Mouse (Mus musculus) thymus, adult 18-20 months (tissue): ENCODE data around the gene Dnajc6.

Source experiments
- DNase-seq, 2 experiments: peaks; one replicate each; pipeline ENCODE4 v3.0.0; 2022; ENCODE audit warnings: mixed read lengths in 2 of 2

The Dnajc6 gene

DNA sequence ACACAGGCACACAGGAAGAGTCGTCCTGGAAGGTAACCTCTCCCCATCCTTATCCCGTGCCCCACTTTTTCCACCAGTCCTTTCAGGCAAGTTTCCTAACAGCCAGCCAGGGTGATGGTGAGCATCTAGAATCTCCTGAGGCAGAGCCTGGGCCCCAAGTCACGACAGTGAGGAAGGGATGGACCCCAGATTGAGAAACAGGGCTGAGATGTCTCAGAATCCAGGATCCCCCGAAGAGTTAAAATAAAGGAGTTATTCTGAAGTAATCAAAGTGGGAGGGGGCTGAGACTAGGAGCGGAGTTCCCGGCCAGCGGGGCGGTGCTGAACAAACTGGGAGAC is 150.4 kb downstream of the Dnajc6 start:
- DNase-seq = no peak

DNA sequence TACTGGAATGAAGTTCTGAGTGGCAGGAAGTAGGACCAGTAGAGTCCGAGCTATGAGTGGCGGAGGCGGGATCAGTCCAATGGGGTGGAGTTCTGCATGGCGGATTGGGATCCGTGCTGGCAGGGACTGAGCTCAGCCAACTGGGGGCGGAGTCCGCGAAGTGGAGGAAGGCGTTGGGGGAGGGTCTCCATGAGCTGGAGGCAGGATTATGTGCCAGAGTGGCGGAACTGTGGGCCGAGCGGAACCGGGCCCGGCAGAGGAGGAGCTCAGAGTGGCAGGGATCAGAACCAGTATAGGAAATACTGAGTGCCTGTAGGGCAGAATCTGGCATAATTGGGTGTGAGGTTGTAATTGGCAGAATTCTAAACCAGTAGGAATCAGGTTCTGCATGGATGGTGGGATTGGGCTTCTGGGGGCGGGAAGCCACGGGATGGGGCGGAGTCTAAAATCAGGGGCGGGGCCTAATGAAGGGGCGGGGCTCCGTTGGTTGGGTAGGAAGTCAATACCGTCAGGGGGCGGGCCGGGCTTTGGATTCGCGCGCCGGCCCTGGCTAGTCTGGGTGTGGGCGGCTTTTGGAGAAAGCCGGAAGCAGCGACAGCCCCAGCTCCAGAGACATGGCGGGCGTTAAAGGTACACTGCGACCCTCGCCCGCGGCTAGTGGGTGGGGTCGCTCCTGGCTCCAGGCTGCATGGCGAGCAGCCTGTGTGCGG is 150.9 kb downstream of the Dnajc6 start, which contains the start of gene Leprot:
Leprot (plus strand) TSS at position 523 of the 710 bp plus-strand sequence.
- DNase-seq = peak; percentile 81 to 88

DNA sequence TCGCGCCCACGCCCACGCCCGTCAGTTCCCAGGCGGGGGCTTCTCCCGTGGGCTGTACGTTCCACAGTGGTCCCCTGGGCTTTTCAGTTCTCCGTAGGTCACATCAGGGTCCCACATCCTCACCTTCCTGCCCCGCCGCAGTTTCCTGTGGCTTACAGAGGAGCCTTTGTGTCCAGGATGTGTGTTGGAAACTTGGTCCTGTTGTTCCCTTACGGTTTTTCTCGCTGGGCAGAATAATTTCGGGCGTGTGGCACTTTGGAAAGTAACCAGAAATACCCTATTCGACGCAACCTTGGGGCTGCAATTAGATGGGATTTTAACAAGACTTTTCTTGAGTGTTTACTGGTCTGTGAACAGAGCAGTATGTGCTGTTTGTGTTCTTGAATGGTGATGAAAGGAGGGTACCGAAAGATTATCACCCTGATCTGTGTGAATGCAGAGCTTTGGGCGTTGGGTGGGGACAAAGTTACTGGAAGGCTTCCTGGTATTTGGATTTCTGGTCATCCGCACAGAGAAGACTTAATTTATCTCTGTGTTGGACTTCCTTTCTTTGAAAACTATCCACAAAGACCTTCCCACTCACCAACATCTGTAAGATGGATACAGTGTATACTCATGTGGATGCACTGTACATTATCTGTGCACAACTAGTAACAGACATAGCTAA is 151.7 kb downstream of the Dnajc6 start:
- DNase-seq = no peak

DNA sequence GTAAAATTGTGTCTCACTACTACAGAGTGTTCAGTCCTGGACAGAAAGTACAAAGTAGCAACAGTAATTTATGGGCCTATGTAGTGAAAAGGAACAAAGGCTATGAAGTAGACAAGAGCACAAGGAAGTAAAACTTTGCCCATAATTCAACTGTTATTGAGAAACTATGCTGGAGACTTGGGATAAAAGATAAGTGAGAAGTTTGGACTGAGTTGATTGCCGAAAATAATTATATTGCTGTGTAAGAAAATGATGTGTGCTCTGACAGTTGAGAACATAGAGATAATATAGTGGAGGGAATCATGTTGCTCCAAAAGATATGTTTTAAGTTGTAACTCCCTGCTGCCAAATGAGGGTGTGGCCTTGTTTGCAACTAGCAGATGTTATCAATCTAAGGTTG is 152.3 kb downstream of the Dnajc6 start:
- DNase-seq = no peak

DNA sequence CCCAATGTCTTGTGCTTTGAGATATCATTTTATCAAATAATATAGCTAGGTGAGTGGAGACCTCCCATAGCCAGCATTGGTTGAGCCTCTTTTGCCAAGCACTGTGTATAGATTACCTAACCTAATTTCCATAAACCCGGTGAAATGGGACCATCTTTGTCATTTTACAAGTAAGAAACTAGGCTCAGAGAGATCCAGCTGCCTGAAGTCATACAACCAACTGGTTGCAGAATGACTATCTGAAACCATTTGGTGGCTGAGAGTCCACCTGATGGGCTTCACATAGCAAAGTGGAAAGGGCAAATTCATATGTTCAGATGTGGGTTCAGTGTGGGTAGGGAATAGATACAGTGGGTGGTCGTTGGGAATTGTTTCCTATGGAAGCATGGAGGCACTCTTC is 154.5 kb downstream of the Dnajc6 start:
- no peak for DNase-seq

DNA sequence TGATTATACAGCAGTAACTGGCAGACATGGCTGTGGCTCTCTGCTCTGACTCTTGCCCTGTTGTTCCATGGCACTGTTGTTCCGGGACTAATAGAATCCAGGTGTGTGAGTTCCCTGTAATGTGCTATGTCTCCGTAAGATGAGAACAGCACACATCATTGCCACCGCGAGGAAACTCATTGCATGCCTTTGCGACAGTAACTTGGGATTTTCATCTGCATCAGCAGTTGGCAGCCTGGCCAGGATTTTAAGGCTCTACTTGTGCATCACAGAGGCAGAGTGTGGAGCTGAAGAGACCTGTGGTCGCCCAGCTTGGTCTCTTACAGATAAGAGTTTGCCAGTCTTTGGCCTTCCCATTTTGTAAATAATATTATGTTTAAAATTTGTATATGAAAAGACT is 157.8 kb downstream of the Dnajc6 start:
- DNase-seq = no peak

DNA sequence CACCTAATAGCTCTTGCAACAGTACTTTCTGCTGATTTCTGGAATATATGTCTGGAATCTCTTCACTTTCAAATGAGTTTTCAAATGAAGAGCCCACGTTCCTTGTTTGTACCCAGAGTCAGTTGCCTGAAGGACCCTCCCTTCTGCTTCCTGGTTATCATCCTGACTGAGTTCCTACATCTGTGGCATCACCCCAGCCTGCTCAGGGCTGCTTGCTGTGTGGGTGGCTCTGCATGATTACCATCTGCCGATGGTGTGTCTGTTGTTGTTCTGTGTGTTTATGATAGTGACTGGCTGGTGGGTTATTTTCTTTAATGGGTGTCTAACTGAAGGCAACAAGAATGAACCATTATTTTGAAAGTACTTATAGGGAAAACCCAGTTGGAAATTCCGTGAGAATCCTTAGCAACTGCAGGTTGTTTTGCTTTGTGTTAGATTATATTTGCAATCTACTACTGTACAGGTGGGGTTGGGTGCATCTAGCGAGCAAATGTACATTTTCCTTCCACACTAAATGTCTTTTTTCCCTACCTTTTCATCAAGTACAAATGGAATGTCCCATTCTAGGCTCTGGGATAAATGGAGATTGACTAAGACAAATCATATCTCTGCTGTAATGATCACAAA is 158.5 kb downstream of the Dnajc6 start:
- no peak for DNase-seq

DNA sequence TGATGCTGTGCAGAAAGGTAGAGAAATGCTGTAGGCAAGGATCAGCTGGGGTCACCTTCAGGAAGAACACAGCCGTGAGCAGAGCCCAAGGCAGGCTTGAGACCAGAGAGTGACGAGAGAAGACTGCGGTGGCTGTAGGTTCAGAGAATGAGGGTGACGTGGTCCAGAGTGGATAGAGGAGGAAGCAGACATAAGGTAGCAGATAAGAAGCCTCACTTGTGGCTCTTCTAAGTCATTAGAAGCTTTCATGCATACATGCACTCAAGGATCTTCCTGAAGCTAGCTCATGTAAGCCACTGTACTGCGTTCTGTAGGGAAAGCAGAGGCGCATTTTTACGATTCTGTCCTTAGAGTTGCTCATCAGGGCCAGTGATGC is 159.0 kb downstream of the Dnajc6 start:
- DNase-seq = no peak

DNA sequence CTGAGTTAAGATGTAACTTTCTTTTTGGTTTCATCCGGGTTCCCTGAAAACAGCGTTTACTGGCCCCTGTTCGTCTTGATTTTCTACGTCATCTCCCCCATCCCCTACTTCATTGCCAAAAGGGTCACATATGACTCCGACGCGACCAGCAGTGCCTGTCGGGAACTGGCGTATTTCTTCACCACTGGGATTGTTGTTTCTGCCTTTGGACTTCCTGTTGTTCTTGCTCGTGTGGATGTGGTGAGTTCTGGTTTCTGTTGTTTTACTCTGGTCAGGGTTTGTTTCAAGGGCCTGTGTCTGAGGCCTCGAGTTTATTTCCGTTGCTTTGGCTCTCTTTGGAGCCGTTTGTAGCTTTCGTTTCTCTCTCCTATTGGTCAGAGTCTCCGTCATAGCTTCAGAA is 159.6 kb downstream of the Dnajc6 start:
- DNase-seq = no peak

DNA sequence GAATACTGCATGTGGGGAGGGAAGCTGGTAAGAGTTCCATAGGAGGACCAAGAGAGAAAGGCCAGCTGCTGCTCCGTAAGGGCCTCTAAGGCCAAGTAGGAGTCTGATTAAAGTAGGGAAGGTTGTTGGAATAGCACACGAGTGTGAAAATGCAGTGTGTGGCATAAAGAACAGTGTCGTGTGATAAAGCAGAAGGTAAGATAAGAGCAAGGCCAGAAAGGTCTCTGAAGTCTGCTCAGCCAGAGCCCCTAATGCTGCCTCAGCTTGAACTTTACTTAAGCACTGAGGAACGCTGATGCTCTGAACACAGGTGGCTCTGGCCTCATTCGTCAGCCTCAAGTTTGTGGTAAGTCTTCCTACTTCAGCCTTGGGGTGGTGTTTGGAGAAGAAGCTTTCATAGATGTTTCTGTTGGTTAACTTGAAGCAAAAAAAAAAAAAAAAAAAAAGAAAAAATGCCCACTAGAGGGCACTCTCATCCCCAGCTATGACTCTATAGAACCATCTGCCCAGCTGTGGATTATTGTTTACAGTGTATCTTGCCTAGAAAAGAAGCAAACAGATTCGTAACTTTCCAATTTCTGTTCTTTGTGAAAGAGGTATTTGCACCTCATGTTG is 160.6 kb downstream of the Dnajc6 start:
- no peak for DNase-seq

DNA sequence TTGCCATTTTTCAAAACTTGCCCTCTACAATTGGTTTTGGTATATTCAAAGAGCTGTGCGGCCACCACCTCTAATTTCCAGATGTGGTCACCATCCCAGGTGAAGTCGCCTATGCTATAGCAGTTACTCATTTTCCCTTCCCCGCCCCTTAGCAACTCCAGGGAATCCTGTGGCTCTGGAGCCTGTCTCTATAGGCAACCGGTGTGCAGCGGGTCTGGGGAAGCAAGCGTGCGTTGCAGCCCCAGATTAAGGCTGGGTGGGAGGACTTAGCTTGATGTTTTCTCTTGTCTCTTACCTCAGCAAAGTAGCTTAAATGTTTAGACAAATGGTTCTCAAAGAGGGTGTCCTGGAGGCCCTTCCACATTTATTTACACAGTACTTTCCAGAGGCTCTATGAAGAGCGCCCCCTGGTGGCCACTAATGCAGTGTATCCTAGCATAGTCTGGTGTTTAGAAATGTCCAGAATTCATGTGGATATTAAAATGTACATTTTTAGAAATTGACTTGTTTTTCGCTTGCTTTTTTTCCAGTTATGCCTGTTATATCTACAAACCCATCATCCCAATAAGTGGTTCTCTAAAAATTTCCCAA is 167.8 kb downstream of the Dnajc6 start:
- DNase-seq = no peak

DNA sequence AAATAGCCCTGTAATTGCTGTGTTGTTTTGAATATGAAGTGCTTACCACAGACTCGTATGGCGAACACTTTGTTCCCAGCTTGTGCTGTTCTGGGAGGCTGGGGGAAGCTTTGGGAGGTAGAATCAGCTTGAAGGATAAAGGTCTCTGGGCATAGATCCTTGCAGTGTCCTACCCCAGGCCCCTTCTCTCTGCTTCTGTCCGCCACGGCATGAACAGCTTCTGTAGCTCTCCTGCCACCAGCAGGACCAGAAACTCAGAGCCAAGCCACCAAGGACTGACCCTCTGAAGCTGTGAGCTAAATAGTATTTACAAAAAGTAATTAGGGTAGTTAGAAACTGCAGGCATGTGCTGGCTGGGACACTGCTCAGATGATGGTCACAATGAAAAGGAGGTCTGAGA is 168.3 kb downstream of the Dnajc6 start:
- DNase-seq = no peak

DNA sequence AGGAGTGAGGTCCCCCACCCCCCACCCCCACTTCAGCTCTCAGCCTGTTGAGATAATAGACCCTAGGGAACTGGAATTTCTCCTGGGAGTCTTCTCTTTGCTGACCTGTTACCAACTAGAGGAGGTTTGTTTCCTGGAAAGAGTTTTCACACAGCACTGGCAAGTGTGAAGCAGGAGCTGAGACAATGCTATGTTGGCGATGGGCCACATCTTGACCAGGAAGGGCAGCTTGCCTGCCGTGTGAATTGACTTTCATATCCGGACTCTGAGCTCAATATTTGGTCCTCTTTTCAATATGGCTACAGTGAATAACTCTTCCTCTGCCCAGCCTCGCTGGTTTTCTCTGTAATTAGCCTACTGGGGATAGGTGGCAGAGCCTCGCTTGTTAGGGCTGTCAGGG is 172.7 kb downstream of the Dnajc6 start:
- DNase-seq = no peak

DNA sequence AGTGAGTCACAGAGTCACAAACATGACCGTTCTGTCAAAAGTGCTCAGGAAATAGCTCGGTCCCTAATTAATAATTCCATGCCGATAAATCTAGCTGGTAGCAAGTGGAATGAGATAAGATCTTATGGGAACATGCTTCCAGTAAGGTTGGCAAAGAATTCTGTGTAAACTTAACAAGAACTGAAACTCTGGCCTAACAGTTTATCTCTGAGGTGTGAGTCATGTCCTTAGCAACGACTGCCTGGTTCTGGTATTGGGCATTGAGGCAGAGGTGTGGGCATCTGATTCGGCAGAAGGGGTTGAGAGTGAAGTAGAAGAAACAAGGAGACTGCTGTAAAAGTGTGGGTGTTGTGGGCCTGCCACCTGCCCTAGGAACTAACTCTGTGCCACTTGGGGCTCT is 173.4 kb downstream of the Dnajc6 start:
- no peak for DNase-seq

DNA sequence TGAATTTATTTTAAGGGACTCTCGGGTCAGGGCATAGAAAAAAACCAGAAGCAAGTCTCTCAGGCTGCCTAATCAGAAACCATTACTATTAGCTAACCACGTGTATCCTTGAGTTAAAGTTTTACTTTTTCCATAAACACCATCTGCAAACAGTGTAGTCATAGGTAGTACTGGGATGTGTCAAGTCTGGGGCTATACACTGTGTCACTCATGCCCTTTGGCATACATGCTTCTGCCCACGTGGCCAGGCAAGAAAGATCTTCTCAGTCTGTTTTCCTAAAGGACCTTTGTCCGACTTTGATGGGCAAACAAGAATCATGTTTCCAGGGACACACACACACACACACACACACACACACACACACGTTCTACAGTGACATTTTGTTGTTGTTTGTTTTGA is 178.3 kb downstream of the Dnajc6 start:
- DNase-seq = no peak

DNA sequence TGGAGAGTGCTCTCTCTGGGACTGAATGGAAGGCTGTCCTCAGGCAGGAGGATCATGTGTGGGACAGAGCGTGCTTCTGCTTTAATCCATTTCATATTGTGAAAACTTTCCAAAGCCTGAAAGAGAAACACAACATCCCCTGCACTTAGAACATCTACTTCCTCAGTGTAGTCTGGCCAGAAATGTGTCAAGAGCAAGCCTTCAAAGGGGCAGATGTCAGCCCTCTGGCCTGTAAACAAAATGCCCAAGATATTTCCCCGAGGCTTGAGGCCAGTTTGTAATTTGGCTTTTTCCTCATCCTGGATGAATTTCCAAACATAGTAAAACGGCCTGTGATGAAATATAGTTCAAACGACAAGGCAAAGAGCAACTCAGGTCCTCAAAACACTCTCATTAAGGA is 179.3 kb downstream of the Dnajc6 start:
- DNase-seq = no peak

DNA sequence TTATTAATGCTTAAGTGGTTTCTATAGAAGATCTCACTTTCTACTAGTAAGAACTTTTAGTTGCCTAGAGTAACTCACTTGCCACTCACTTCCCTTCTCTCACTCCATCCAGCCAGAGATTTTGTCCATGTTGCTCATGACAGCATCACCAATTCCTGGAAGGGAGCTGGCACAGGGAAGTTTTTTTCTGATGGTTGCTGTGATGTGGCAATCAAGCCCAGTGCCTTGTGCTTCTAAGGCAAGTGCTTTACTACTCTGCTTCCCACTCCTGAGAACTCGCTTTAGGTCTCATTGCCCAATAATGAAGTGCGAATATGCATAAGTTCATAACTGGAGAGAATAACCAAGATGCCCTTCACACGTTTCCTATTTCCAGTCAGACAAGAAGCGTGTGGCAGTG is 186.2 kb downstream of the Dnajc6 start:
- no peak for DNase-seq

DNA sequence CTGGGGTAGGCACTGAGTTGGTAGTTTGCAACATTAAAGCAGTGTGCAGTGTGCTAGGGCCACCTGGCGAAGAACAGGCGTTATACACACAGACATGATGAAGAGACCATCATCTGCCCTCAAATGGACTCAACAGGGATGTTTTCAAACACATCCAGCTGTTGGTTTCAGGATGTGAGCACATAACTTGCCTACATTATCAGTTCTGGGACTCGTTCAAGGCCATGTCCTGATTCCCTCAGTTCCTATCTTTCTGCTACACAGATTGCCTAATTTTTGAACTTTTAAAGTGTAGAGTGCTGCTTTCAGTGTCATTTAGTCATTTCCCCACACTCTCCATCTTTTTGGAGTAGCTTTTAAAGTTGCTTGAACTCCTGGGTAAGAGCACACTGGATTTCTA is 186.6 kb downstream of the Dnajc6 start:
- no peak for DNase-seq

DNA sequence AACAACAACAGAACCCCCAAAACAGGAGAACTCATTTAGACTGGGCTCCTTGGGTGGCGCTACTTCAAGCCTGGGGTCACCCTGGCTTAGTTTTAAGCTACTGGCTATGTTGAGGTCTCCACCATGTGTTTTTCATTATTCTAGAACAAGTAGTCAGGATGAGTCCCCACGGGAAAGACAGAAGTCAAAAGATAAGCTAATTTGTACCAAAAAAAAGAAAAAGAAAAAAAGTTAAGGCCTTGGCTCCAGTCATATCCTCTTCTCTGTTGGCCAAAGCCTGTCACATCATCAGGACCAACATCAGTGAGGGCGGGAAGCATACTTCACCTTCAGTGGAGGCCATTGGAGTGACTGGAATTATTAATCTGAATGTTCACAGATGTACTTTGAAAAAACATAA is 188.4 kb downstream of the Dnajc6 start:
- DNase-seq = no peak

DNA sequence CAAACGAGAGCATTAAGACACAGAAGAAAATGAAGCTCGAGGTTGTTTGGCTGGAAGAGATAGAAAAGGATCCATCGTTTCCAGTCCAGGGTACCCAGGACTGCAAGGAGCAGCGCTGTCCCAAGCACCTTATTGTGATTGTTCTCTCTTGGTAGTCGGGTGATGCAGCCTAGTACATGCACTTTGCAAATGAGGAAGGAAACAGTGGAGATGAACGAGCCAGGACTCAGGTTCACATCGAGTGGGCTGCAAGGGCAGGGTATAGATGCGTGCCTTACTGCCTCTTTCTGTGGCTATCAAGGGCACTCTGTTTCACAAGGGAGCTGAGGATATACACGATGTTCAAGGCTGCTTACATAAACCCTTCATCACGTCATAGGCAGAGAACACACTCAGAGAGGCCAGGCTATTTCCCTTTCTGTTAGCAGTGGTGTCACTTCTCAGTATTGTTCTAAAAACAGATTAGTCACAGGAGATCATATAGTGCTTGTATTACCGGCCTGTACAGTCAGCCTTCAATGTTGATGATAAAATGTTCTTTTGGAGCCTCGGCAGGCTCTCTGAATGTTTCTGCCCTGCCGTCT is 189.9 kb downstream of the Dnajc6 start:
- no peak for DNase-seq

DNA sequence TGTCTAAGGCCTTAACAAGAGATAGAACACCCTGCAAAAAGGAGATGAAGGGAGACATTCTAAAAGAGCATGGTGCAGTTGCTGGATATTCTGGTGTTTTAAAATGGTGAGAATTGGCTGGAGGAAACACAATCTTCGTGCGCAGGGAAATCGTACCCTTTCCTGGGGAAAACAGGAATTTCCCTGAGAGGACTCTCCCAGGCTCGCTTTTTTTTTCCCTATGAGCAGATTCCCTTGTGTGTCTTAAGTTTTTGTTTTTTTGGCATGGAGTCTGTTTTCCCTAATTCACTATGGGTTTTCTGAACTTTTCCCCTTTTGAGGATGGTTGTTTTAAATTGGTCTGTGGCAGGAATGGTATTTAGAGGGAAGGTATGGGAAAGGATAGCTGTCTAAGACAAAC is 192.8 kb downstream of the Dnajc6 start:
- DNase-seq = no peak

DNA sequence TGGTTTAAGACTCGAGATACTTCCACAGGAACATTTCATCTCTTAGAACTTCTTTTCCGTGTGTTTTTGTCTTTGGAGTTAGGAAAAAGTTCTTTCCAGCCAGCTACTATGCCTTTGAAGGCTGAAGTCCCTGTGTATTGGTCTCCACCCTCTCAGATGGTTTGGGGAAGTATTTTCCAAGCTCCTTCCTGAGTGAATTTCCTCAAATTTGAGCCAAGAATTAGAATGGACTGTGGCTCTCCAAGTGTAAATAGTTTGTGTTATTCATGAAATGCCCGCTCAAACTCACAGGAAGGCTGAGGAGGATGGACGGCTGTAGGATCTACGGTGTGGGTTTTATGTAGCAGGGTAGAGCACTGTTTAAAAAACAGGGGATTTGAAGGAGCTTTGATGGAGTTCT is 193.2 kb downstream of the Dnajc6 start:
- DNase-seq = no peak
